Mouse (Mus musculus): Measurements from ENCODE around the gene Slc32a1.

Gene Slc32a1

GRCm38 (mm10) chr2:158610488-158611325 lies at the start of gene Slc32a1:
Gene Slc32a1, plus strand, starts transcription at chr2:158610767.
- in situ Hi-C loops (cut with MboI, MseI), result loop anchor here (5.0 kb wide), 1 partner anchor 53 kb away; no protein-coding TSS in a partner anchor

- in situ Hi-C loops (cut with MboI, MseI), result no loop called here
Measured at GRCm38 (mm10) chr2:158560801-158561200, 49.8 kb upstream of the Slc32a1 start.

GRCm38 (mm10) chr2:158561371-158562144 lies 49.0 kb upstream of the Slc32a1 start:
- in situ Hi-C loops (cut with MboI, MseI), result no loop called here

GRCm38 (mm10) chr2:158570421-158571081 lies 40.0 kb upstream of the Slc32a1 start:
- in situ Hi-C loops (cut with MboI, MseI), result no loop called here

- in situ Hi-C loops (cut with MboI, MseI), result no loop called here
Measured at GRCm38 (mm10) chr2:158579979-158580378, 30.6 kb upstream of the Slc32a1 start.

GRCm38 (mm10) chr2:158584621-158585358 lies 25.8 kb upstream of the Slc32a1 start:
- in situ Hi-C loops (cut with MboI, MseI), result no loop called here

- in situ Hi-C loops (cut with MboI, MseI), result no loop called here
Measured at GRCm38 (mm10) chr2:158588524-158589271, 21.9 kb upstream of the Slc32a1 start.

- in situ Hi-C loops (cut with MboI, MseI), result no loop called here
Measured at GRCm38 (mm10) chr2:158590495-158590894, 20.1 kb upstream of the Slc32a1 start.

- in situ Hi-C loops (cut with MboI, MseI), result no loop called here
Measured at GRCm38 (mm10) chr2:158591286-158591685, 19.3 kb upstream of the Slc32a1 start.

GRCm38 (mm10) chr2:158593371-158593770 lies 17.2 kb upstream of the Slc32a1 start:
- in situ Hi-C loops (cut with MboI, MseI), result no loop called here

GRCm38 (mm10) chr2:158595103-158595502 lies 15.5 kb upstream of the Slc32a1 start:
- in situ Hi-C loops (cut with MboI, MseI), result no loop called here

GRCm38 (mm10) chr2:158595577-158595976 lies 15.0 kb upstream of the Slc32a1 start:
- in situ Hi-C loops (cut with MboI, MseI), result no loop called here

- in situ Hi-C loops (cut with MboI, MseI), result no loop called here
Measured at GRCm38 (mm10) chr2:158596803-158597202, 13.8 kb upstream of the Slc32a1 start.

GRCm38 (mm10) chr2:158600517-158600916 lies 10.1 kb upstream of the Slc32a1 start:
- in situ Hi-C loops (cut with MboI, MseI), result no loop called here

GRCm38 (mm10) chr2:158601326-158601725 lies 9.2 kb upstream of the Slc32a1 start:
- in situ Hi-C loops (cut with MboI, MseI), result no loop called here

GRCm38 (mm10) chr2:158602663-158603062 lies 7.9 kb upstream of the Slc32a1 start:
- in situ Hi-C loops (cut with MboI, MseI), result no loop called here

- in situ Hi-C loops (cut with MboI, MseI), result no loop called here
Measured at GRCm38 (mm10) chr2:158606511-158606964, 4.0 kb upstream of the Slc32a1 start.

GRCm38 (mm10) chr2:158609681-158610080 lies 886 bp upstream of the Slc32a1 start:
- in situ Hi-C loops (cut with MboI, MseI), result loop anchor here (5.0 kb wide), 1 partner anchor 52 kb away; no protein-coding TSS in a partner anchor

- in situ Hi-C loops (cut with MboI, MseI), result loop anchor here (5.0 kb wide), 1 partner anchor 54 kb away; no protein-coding TSS in a partner anchor
Measured at GRCm38 (mm10) chr2:158611326-158611719, 756 bp downstream of the Slc32a1 start.

Measured in T-helper 1 cell (primary cell).